Mouse (Mus musculus) stomach, postnatal 0 days (tissue): ENCODE measurements around the gene Kcnd3.

Experiments
- CTCF ChIP-seq: IDR thresholded peaks from 2 replicates; pipeline ENCODE4 v1.5.1; 2016; ENCODE audit warnings: antibody characterized with exemption, low read depth, mild to moderate bottlenecking, moderate library complexity
- EP300 ChIP-seq: optimal IDR thresholded peaks from 2 replicates; pipeline ENCODE3; 2016; ENCODE audit warnings: antibody characterized with exemption

DNA sequence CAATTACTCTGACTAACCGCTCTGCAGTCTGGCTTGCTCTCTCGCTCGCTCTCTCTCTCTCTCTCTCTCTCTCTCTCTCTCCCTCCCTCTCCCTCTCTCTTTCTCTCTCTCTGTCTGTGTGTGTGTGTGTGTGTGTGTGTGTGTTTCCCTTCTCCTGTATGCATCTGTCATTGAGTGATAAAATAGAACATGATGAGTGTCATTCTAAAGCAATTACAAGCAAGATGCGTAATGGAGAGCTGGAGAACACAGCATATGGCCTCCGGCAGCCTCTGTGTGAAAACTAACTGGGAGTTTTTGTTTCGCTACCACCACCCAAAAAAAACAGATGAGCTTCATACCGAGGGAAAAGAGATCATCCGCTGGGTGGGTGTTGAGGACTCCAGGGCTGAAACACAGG is 29.3 kb downstream of the Kcnd3 start:
- TF ChIP-seq CTCF = no peak
- no peak for TF ChIP-seq EP300
